Mouse (Mus musculus): ENCODE results near the gene Plod3. TPM values are rescaled to one million over a fixed set of nuclear protein-coding genes. Genes with fewer than 3 reads are reported as not detected.
"Not testable (repeated sequence)": the region's sequence is repeated elsewhere in the genome, so short reads cannot be mapped to it uniquely, and the experiment has no call there.

The Plod3 gene
- polyA plus RNA-seq (2012; rRNA removed): 29.6 and 33.8 TPM in 2 replicates

- peak; percentile 95 for DNase-seq (ENCODE audit: low read depth, low spot score)
- under 1% methylated on average over 26 of the region's 26 CpGs for WGBS
These were observed at the start of gene Plod3 for GRCm38 (mm10) chr5:136986695-136987137. Gene Plod3 (plus strand): TSS chr5:136987019.

DNA sequence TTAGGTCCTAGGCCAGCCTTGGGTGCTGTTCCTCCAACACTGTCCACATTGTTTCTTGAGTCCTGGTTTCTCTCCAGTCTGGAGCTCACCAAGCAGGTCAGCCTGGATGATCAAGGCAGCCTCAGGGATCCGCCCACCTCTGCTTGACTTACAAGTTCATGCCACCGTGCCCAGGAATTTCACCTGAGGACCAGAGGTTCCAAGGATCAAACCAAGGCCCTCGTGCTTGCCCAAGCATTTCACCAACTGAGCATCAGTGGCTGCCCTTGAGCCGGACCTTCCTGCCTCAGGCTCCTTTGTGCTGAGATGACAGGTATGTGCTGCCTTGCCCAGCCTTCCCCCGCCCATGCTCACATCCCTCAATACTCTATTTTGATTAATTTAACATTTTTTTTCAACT, 49.2 kb upstream of the Plod3 start:
- DNase-seq (ENCODE audit: low read depth, low spot score): no peak
- WGBS: 75% methylated on average over 5 of the region's 5 CpGs

DNA sequence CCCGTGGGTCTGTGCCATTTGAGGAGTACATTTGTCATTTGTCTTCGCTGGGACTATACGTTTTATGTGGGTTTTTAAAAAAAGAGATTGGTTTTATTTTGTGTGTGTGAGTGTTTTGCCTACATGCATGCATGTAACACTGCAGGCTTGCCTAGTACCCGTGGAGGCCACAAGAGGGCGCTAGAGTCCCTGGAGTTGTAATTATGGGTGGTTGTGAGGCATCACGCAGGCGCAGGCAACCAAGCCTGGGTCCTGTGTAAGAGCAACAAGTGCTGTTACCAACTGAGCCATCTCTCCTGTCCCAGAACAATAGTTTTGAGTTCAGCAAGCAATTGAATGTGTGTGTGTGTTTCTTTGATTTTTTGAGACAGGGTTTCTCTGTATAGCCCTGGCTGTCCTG, 47.5 kb upstream of the Plod3 start:
- WGBS: 75% methylated on average over 7 of the region's 7 CpGs
- DNase-seq (ENCODE audit: low read depth, low spot score): no peak

DNA sequence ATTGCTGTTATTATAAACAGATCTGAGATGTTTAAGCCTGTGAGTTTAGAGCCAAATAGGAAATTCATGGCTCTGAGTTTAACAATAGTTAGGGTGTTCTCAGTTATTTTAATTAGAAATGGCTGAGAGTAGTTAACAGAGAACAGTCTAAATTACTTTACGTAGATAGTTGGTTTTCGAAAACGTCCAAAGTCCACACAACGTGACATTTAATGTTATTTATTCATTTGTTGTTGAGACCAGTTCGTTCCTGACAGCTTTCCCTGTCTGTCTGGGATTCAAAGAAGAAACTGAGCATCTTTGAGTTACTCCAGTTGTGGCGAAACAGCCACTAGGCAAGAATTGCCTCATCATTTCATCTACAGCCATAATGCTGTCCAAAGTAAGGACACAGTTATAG, 46.8 kb upstream of the Plod3 start:
- 53% methylated on average over 6 of the region's 6 CpGs for WGBS

GRCm38 (mm10) chr5:136940845-136941560, 45.8 kb upstream of the Plod3 start:
- WGBS: 84% methylated on average over 12 of the region's 12 CpGs
- no peak for DNase-seq (ENCODE audit: low read depth, low spot score)

More for the DNA sequence above, 46.8 kb upstream of the Plod3 start:
- not testable (repeated sequence) for DNase-seq (ENCODE audit: low read depth, low spot score)

GRCm38 (mm10) chr5:136942781-136943180, 44.0 kb upstream of the Plod3 start:
- WGBS: 82% methylated on average over 3 of the region's 3 CpGs
- DNase-seq (ENCODE audit: low read depth, low spot score): no peak

GRCm38 (mm10) chr5:136943382-136943781, 43.4 kb upstream of the Plod3 start:
- no peak for DNase-seq (ENCODE audit: low read depth, low spot score)
- WGBS: 76% methylated on average over 2 of the region's 2 CpGs

DNA sequence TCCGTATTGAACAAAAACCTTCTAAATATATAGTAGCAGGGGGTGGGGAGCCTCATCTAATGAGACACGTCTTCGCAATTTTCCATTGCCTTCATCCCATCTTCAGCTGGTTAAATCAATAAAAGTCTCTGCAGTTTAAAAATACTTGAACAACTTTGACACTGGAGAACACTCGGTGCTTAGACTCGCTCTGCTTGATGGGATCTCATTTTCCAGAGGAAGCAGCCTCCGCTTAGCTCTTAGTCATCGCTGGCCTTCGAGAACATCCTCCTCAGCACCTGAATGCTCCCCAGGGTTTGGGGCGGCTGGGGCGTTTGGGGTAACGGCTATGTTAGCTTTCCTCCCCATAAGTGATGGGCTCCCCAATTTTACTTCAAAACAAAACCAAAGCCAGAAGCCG, 41.7 kb upstream of the Plod3 start:
- no peak for DNase-seq (ENCODE audit: low read depth, low spot score)

DNA sequence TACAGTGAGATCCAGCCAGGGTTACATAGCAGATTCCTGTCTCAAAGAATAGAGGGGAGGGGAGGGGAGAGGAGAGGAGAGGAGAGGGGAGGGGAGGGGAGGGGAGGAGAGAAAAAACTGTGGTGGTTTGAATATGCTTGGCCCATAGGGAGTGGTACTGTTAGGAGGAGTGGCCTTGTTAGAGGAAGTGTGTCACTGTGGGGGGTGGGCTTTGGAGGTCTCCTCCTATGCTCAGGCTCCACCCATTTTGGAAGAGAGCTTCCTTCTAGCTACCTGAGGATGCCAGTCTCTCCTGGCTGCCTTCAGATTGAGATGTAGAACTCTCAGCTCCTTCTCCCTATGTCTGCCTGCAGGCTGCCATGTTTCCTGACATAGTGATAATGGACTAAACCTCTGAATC, 38.9 kb upstream of the Plod3 start:
- DNase-seq (ENCODE audit: low read depth, low spot score): no peak

More for the DNA sequence above, 41.7 kb upstream of the Plod3 start:
- 75% methylated on average over 12 of the region's 12 CpGs for WGBS

GRCm38 (mm10) chr5:136949551-136950336, 37.1 kb upstream of the Plod3 start:
- WGBS: 72% methylated on average over 14 of the region's 14 CpGs
- DNase-seq (ENCODE audit: low read depth, low spot score): not testable (repeated sequence)

GRCm38 (mm10) chr5:136950521-136950920, 36.3 kb upstream of the Plod3 start:
- no peak for DNase-seq (ENCODE audit: low read depth, low spot score)
- WGBS: 90% methylated on average over 6 of the region's 6 CpGs

- WGBS: 63% methylated on average over 4 of the region's 4 CpGs
- DNase-seq (ENCODE audit: low read depth, low spot score): no peak
These were observed 34.7 kb upstream of the Plod3 start for GRCm38 (mm10) chr5:136952153-136952552.

DNA sequence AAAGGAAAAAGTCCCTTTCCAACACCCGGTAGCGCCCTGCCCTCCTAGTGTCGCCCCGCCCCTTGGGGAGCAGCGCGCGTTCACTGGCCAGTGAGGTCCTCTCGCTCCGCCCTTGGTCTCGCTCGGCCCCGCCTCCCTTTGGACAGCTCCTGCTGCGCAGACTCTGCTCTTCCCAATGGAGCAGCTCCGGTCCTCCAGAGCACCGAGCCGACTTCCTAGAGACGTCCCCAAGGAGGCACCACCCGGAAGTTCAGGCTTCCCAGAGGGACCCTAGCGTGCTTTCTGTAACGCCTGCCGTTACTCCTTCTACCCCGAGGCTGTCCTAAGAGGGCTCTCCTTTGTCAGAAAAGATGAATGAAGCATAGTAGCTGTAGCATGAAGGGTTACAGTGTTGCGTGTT, 33.8 kb upstream of the Plod3 start, which contains the start of gene Fis1:
Fis1 (plus strand) TSS at position 261 of the 400 bp plus-strand sequence.
- WGBS: under 1% methylated on average over 23 of the region's 23 CpGs
- DNase-seq (ENCODE audit: low read depth, low spot score): peak; percentile 97

DNA sequence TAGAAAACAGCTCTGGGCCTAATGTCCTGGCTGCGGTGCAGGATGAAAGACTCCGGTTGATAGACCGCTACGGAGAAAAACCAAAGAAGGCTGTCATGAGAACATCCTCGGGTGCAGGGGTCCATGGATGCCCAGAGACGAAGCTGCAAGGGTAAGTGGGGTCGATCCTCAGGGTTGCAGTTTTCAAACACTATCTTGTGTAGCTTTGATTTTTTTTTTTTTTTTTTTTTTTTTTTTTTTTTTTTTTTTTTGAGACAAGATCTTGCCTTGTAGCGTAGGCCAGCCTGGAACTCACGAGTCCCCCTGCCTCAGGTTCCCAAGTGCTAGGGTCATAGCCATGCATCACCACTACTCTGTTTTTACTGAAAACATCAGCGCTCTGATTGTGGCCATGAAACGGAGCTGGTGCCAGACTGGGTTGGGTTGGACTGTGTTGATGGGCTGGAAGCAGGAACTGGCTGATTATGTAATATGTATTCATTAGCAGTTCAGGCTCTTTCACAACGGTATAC, 33.3 kb upstream of the Plod3 start:
- DNase-seq (ENCODE audit: low read depth, low spot score): no peak
- 2% methylated on average over 12 of the region's 12 CpGs for WGBS

- WGBS: 52% methylated on average over 4 of the region's 4 CpGs
These were observed 31.2 kb upstream of the Plod3 start for GRCm38 (mm10) chr5:136955622-136956021.

GRCm38 (mm10) chr5:136957250-136957649, 29.6 kb upstream of the Plod3 start:
- DNase-seq (ENCODE audit: low read depth, low spot score): no peak
- WGBS: 28% methylated on average over 1 of the region's 1 CpGs

More at GRCm38 (mm10) chr5:136955622-136956021, 31.2 kb upstream of the Plod3 start:
- DNase-seq (ENCODE audit: low read depth, low spot score): no peak

DNA sequence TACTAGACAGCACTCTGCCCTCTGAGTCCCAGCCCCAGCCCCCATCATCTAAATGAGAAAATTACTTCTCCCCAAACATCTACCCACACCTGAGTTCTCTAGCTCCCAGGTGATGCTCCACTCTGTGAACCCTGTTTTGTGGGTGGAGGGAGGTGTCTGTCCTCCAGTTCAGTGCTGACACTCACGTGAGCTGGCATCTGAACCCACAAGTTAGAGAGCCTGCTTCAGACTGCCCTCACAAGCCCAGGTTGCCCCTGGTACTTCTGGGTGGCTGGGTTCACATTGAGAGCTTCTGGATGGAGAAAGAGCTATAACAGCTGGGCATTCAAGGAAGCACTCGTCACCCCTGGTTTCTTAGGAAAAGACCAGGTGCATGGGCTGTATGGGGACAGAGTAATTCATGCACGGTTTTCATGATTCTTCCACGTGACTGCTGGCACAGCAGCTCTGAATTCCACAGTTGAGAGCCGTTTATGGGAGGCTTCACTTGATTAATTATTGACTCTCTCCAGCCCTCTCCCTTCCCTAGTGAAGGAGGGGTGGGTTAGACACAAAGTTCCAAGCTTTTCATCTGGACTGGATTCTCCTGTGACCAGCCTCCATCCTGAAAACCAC, 27.7 kb upstream of the Plod3 start:
- WGBS: 13% methylated on average over 5 of the region's 5 CpGs
- DNase-seq (ENCODE audit: low read depth, low spot score): no peak

GRCm38 (mm10) chr5:136960053-136960452, 26.8 kb upstream of the Plod3 start:
- 45% methylated on average over 6 of the region's 6 CpGs for WGBS
- DNase-seq (ENCODE audit: low read depth, low spot score): no peak

- DNase-seq (ENCODE audit: low read depth, low spot score): no peak
- WGBS: 36% methylated on average over 5 of the region's 5 CpGs
These were observed 25.4 kb upstream of the Plod3 start for GRCm38 (mm10) chr5:136961334-136961982.
